ENCODE assay signal across 9 mouse cellular contexts in the genomic region with DNA sequence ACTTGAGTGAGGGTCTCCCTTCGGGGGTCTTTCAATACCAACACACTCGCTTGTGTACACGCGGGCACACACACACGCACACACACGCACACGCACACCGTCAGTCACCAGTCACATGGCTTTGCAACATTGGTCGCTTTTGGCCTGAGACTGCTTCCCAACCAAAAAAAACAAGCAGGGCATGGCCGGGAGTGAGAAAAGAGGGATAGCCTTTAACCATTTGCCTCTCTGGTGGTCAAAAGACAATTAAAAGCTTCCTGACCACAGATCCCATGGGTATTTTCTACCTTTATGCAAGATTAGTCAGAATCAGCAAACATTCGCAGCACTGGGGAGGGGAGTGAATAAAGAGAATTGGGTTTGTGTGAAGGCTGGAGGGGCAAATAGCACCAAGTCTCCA. TPM values are rescaled to one million over a fixed set of nuclear protein-coding genes. Genes with fewer than 3 reads are reported as not detected.
A peak's percentile ranks its signal among the peaks of the same experiment; 100 is the strongest.
DNase-seq lines count a peak whose midpoint lies in the region; ATAC-seq and TF ChIP-seq lines count a peak whose summit lies in the region.
"Had no signal": no experiment of that assay in that cellular context is flagged by ENCODE, and none has a peak within 500 bp of the region (broad histone marks: within the 10 kb centered on the region; RNA-seq: fewer than 3 reads in every experiment).

Gene Slc7a3, minus strand, starts transcription at position 101 of the 400 bp plus-strand sequence.

- H3K4me1 ChIP-seq in lung, embryonic 14.5 days (ENCODE audit: insufficient read depth), result no peaks in the 10 kb centered on the region
- no peaks in the 10 kb centered on the region for H3K4me1 ChIP-seq in lung, adult 2 months (ENCODE audit: control insufficient read depth, insufficient read depth, low read length)
- no peaks in the 10 kb centered on the region for H3K4me1 ChIP-seq in embryonic facial prominence, embryonic 15.5 days
- no peaks in the 10 kb centered on the region for H3K4me1 ChIP-seq in intestine, postnatal 0 days (replicated peaks; ENCODE audit: control insufficient read depth, insufficient read depth, low read length)
- no peaks in the 10 kb centered on the region for H3K4me1 ChIP-seq in neural tube, embryonic 14.5 days (ENCODE audit: control insufficient read depth, insufficient read depth, low read length)

- ATAC-seq in lung, embryonic 14.5 days (ENCODE audit: insufficient read depth), result no peak
- no peak for ATAC-seq in embryonic facial prominence, embryonic 15.5 days (ENCODE audit: insufficient number of reproducible peaks, low FRiP score, low TSS enrichment, low read depth)
- no peak for ATAC-seq in intestine, postnatal 0 days
- ATAC-seq in neural tube, embryonic 14.5 days (ENCODE audit: low read depth), result no peak

- no peak for DNase-seq in lung, embryonic 14.5 days
- DNase-seq in lung, adult 2 months, result no peak
- DNase-seq in right cerebral cortex, postnatal 14 days, result no peak
- DNase-seq in cerebellum, adult 11-12 months, result no peak
- no peak for DNase-seq in B cell, adult 2 months
- DNase-seq: lung, postnatal 36 days had no signal

- H3K27ac ChIP-seq in lung, embryonic 14.5 days (ENCODE audit: low read depth), result no peak within 1 kb of the TSS
- H3K27ac ChIP-seq in embryonic facial prominence, embryonic 15.5 days (replicated peaks), result no peak within 1 kb of the TSS
- no peak within 1 kb of the TSS for H3K27ac ChIP-seq in intestine, postnatal 0 days (ENCODE audit: low read depth, low read length)
- H3K27ac ChIP-seq in neural tube, embryonic 14.5 days (ENCODE audit: low read depth, low read length), result no peak within 1 kb of the TSS

- 34% methylated on average over 11 of the region's 11 CpGs for WGBS in lung, embryonic 14.5 days
- WGBS in lung, adult 2 months, result 49% methylated on average over 11 of the region's 11 CpGs
- 32% methylated on average over 11 of the region's 11 CpGs for WGBS in embryonic facial prominence, embryonic 15.5 days
- WGBS in intestine, postnatal 0 days, result 50% methylated on average over 11 of the region's 11 CpGs
- 39% methylated on average over 11 of the region's 11 CpGs for WGBS in neural tube, embryonic 14.5 days

- peak within 1 kb of the TSS; percentile 56 for H3K4me2 ChIP-seq in lung, embryonic 14.5 days
- H3K4me2 ChIP-seq in embryonic facial prominence, embryonic 15.5 days (replicated peaks), result peak within 1 kb of the TSS; percentile 48
- peak within 1 kb of the TSS; percentile 57 for H3K4me2 ChIP-seq in intestine, postnatal 0 days (replicated peaks; ENCODE audit: low read depth)
- H3K4me2 ChIP-seq in neural tube, embryonic 14.5 days (ENCODE audit: low read depth, low read length), result peak within 1 kb of the TSS; percentile 44

- TF ChIP-seq CTCF in lung, embryonic 14.5 days (IDR thresholded peaks at IDR 0.05; ENCODE audit: low read depth), result no peak
- TF ChIP-seq CTCF in lung, adult 2 months (IDR thresholded peaks at IDR 0.05; ENCODE audit: insufficient read depth, low read length), result no peak
- TF ChIP-seq CTCF in intestine, postnatal 0 days (IDR thresholded peaks at IDR 0.05; ENCODE audit: low read depth), result no peak

- TF ChIP-seq POLR2A in lung, adult 2 months (IDR thresholded peaks at IDR 0.05; ENCODE audit: borderline replicate concordance, extremely low read depth, low read depth, low read length), result no peak

- H3K9me3 ChIP-seq in lung, embryonic 14.5 days (ENCODE audit: low read depth, low read length), result no peaks in the 10 kb centered on the region
- H3K9me3 ChIP-seq in embryonic facial prominence, embryonic 15.5 days (replicated peaks), result no peaks in the 10 kb centered on the region
- no peaks in the 10 kb centered on the region for H3K9me3 ChIP-seq in intestine, postnatal 0 days (ENCODE audit: control insufficient read depth)
- H3K9me3 ChIP-seq in neural tube, embryonic 14.5 days (ENCODE audit: control insufficient read depth, low read length), result no peaks in the 10 kb centered on the region

- H3K27me3 ChIP-seq in lung, embryonic 14.5 days (ENCODE audit: insufficient read depth, low read length), result no peaks in the 10 kb centered on the region
- peaks cover 8% of the 10 kb centered on the region for H3K27me3 ChIP-seq in embryonic facial prominence, embryonic 15.5 days
- H3K27me3 ChIP-seq in intestine, postnatal 0 days (replicated peaks; ENCODE audit: control insufficient read depth, insufficient read depth, low read length), result no peaks in the 10 kb centered on the region
- no peaks in the 10 kb centered on the region for H3K27me3 ChIP-seq in neural tube, embryonic 14.5 days (ENCODE audit: control insufficient read depth, insufficient read depth, low read length)

- H3K4me3 ChIP-seq in lung, embryonic 14.5 days (ENCODE audit: low read depth, low read length), result peak within 1 kb of the TSS; percentile 14
- no peak within 1 kb of the TSS for H3K4me3 ChIP-seq in lung, adult 2 months (replicated peaks; ENCODE audit: extremely low read depth, low read depth, low read length)
- peak within 1 kb of the TSS; percentile 20 for H3K4me3 ChIP-seq in embryonic facial prominence, embryonic 15.5 days (replicated peaks)
- H3K4me3 ChIP-seq in intestine, postnatal 0 days (ENCODE audit: low read depth, low read length), result 0 out of 2 replicates have a peak within 1 kb of the TSS, but pooled peaks have one; percentile 7
- peak within 1 kb of the TSS; percentile 19; the same call in 1 of the 2 replicates for H3K4me3 ChIP-seq in neural tube, embryonic 14.5 days (ENCODE audit: low read depth, low read length)

- H3K36me3 ChIP-seq in lung, embryonic 14.5 days (ENCODE audit: insufficient read depth), result no peaks in the 10 kb centered on the region
- no peaks in the 10 kb centered on the region for H3K36me3 ChIP-seq in embryonic facial prominence, embryonic 15.5 days
- H3K36me3 ChIP-seq in intestine, postnatal 0 days (ENCODE audit: control insufficient read depth, insufficient read depth), result no peaks in the 10 kb centered on the region
- H3K36me3 ChIP-seq in neural tube, embryonic 14.5 days (ENCODE audit: control insufficient read depth, insufficient read depth, low read length), result no peaks in the 10 kb centered on the region

- no peak within 1 kb of the TSS for H3K9ac ChIP-seq in lung, embryonic 14.5 days
- H3K9ac ChIP-seq in embryonic facial prominence, embryonic 15.5 days, result no peak within 1 kb of the TSS
- H3K9ac ChIP-seq in intestine, postnatal 0 days (ENCODE audit: low read depth, low read length), result no peak within 1 kb of the TSS
- H3K9ac ChIP-seq in neural tube, embryonic 14.5 days (replicated peaks; ENCODE audit: low read depth, low read length), result no peak within 1 kb of the TSS

RNA-seq across cellular contexts. Expression of gene Slc7a3, which starts in this region (rescaled TPM):
- 0.81 and 1.2 TPM in 2 replicates for polyA plus RNA-seq in lung, embryonic 14.5 days (2014; fragmentation: Nextera tagmentation; extraction: Ambion mirVana)
- 1.3 and 2.7 TPM in 2 replicates for polyA plus RNA-seq in lung, adult 2 months (2012; rRNA removed)
- polyA plus RNA-seq in embryonic facial prominence, embryonic 15.5 days (2015; fragmentation: Nextera tagmentation; extraction: Ambion mirVana), result 1.3 TPM in 2 replicates
- polyA plus RNA-seq in intestine, postnatal 0 days (2015; fragmentation: Nextera tagmentation; extraction: Ambion mirVana), result 0.61 and 0.74 TPM in 2 replicates
- polyA plus RNA-seq in neural tube, embryonic 14.5 days (2014; fragmentation: Nextera tagmentation; extraction: Ambion mirVana), result 2.0 and 4.2 TPM in 2 replicates
